Mouse (Mus musculus): ENCODE measurements around the gene Gm6337. TPM values are rescaled to one million over a fixed set of nuclear protein-coding genes. Genes with fewer than 3 reads are reported as not detected.
"Not testable (repeated sequence)": the region's sequence is repeated elsewhere in the genome, so short reads cannot be mapped to it uniquely, and the experiment has no call there.

Gm6337 gene
- not detected in 3 replicates for total RNA-seq (2017)

GRCm38 (mm10) chr14:6058167-6058566 is at the start of gene Gm6337:
Gene Gm6337 (minus strand): TSS chr14:6058267.
- ATAC-seq (replicated peaks; ENCODE audit: insufficient number of reproducible peaks, low FRiP score, low TSS enrichment, poor library complexity, severe bottlenecking), result not testable (repeated sequence)

- ATAC-seq (replicated peaks; ENCODE audit: insufficient number of reproducible peaks, low FRiP score, low TSS enrichment, poor library complexity, severe bottlenecking), result not testable (repeated sequence)
Observed at GRCm38 (mm10) chr14:6107500-6107899, 49.4 kb upstream of the Gm6337 start.

GRCm38 (mm10) chr14:6093842-6094241 is 35.8 kb upstream of the Gm6337 start, which contains the start of gene Gm8206:
Gene Gm8206 (minus strand): TSS chr14:6093942.
- not testable (repeated sequence) for ATAC-seq (replicated peaks; ENCODE audit: insufficient number of reproducible peaks, low FRiP score, low TSS enrichment, poor library complexity, severe bottlenecking)

Other genes starting within 250 kb of the Gm6337 start
- gene Gm3424, start 227.9 kb downstream of the Gm6337 start, total RNA-seq (2017), result not detected in 3 replicates
- gene Gm8237, start 177.9 kb downstream of the Gm6337 start, total RNA-seq (2017), result not detected in 3 replicates
- not detected in 3 replicates for gene Gm3248, start 96.5 kb downstream of the Gm6337 start, total RNA-seq (2017)
- gene Gm3453, start 79.1 kb downstream of the Gm6337 start, total RNA-seq (2017), result not detected in 3 replicates
- gene Gm8206, start 35.7 kb upstream of the Gm6337 start, total RNA-seq (2017), result not detected in 3 replicates
- not detected in 3 replicates for gene Gm3468, start 50.4 kb upstream of the Gm6337 start, total RNA-seq (2017)
- gene Gm3476, start 67.5 kb upstream of the Gm6337 start, total RNA-seq (2017), result not detected in 3 replicates
- not detected in 3 replicates for gene Gm21560, start 161.0 kb upstream of the Gm6337 start, total RNA-seq (2017)
- gene Gm3411, start 229.0 kb upstream of the Gm6337 start, total RNA-seq (2017), result not detected in 3 replicates
- 1.9 TPM in 1 of 3 replicates, not detected in the others for gene Gm21103, start 246.6 kb upstream of the Gm6337 start, total RNA-seq (2017)